ENCODE assay signal across 11 mouse cellular contexts in the genomic region with DNA sequence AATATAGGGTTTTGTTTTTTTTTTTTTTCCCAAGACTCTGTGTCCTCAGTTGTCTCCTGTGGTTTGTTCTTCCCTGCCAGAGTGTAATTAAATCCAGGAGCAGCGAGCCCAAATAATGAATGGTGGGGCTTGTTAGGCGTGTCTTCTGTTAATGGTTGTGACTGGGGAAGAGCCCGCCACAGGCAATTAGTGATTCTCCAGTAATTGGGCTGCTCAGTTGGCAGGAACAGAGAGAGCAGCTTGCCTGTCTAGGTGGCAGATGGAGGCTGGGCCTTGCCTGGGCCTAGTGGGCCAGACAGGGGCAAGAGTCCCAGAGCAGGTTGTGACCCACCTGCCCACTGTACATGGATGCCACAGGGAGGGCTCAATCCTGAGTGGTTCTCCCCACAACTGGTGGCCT. TPM values are rescaled to one million over a fixed set of nuclear protein-coding genes. Genes with fewer than 3 reads are reported as not detected.
DNase-seq lines count a peak whose midpoint lies in the region; ATAC-seq and TF ChIP-seq lines count a peak whose summit lies in the region.
"Had no signal": no experiment of that assay in that cellular context is flagged by ENCODE, and none has a peak within 500 bp of the region (broad histone marks: within the 10 kb centered on the region; RNA-seq: fewer than 3 reads in every experiment).

No protein-coding gene starts in this region.

- no peak overlapping the region for H3K4me3 ChIP-seq in cerebellum, adult 2 months (replicated peaks; ENCODE audit: insufficient read depth, low read depth, low read length)
- no peak overlapping the region for H3K4me3 ChIP-seq in forebrain, embryonic 13.5 days
- no peak overlapping the region for H3K4me3 ChIP-seq in midbrain, postnatal 0 days (ENCODE audit: low read depth, low read length)

- peaks cover 15% of the 10 kb centered on the region for H3K4me1 ChIP-seq in cerebellum, adult 2 months (ENCODE audit: control insufficient read depth, insufficient read depth, low read length)
- peaks cover 40% of the 10 kb centered on the region for H3K4me1 ChIP-seq in forebrain, embryonic 13.5 days
- H3K4me1 ChIP-seq in midbrain, postnatal 0 days (ENCODE audit: insufficient read depth, low read length) = no peaks in the 10 kb centered on the region

- H3K36me3 ChIP-seq in forebrain, embryonic 13.5 days (ENCODE audit: poor library complexity, severe bottlenecking) = no peaks in the 10 kb centered on the region
- no peaks in the 10 kb centered on the region for H3K36me3 ChIP-seq in midbrain, postnatal 0 days (ENCODE audit: insufficient read depth, low read length)

- no peak for TF ChIP-seq POLR2A in cerebellum, adult 2 months (IDR thresholded peaks at IDR 0.05; ENCODE audit: borderline replicate concordance, insufficient read depth, low read length)

- TF ChIP-seq CTCF in cerebellum, adult 2 months (IDR thresholded peaks at IDR 0.05; ENCODE audit: borderline replicate concordance, insufficient read depth, low read depth, low read length) = no peak
- no peak for TF ChIP-seq CTCF in midbrain, postnatal 0 days (IDR thresholded peaks at IDR 0.05)

- H3K9ac ChIP-seq in forebrain, embryonic 13.5 days = no peak overlapping the region
- H3K9ac ChIP-seq in midbrain, postnatal 0 days (replicated peaks; ENCODE audit: low read length, poor library complexity, severe bottlenecking) = no peak overlapping the region

- WGBS in cerebellum, adult 2 months = 5% methylated on average over 3 of the region's 3 CpGs
- 2% methylated on average over 3 of the region's 3 CpGs for WGBS in forebrain, embryonic 13.5 days
- WGBS in midbrain, postnatal 0 days = 30% methylated on average over 3 of the region's 3 CpGs

- ATAC-seq in forebrain, embryonic 13.5 days = peak; percentile 94
- ATAC-seq in midbrain, postnatal 0 days (ENCODE audit: low FRiP score) = peak; percentile 54; the same call in 1 of the 2 replicates
- no peak for ATAC-seq in megakaryocyte-erythroid progenitor cell, adult 5-6 weeks (replicated peaks; ENCODE audit: low FRiP score, low TSS enrichment, poor library complexity, severe bottlenecking)

- no peak overlapping the region for H3K27ac ChIP-seq in cerebellum, adult 2 months (ENCODE audit: insufficient read depth, low read length)
- peak overlapping the region; percentile 89 for H3K27ac ChIP-seq in forebrain, embryonic 13.5 days
- H3K27ac ChIP-seq in midbrain, postnatal 0 days (ENCODE audit: low read depth, low read length) = no peak overlapping the region

- H3K4me2 ChIP-seq in forebrain, embryonic 13.5 days = peak overlapping the region; percentile 7; the same call in 1 of the 2 replicates
- H3K4me2 ChIP-seq in midbrain, postnatal 0 days (ENCODE audit: low read depth, low read length, poor library complexity, severe bottlenecking) = no peak overlapping the region

- H3K9me3 ChIP-seq in forebrain, embryonic 13.5 days (replicated peaks) = no peaks in the 10 kb centered on the region
- H3K9me3 ChIP-seq in midbrain, postnatal 0 days (ENCODE audit: low read length) = no peaks in the 10 kb centered on the region

- no peaks in the 10 kb centered on the region for H3K27me3 ChIP-seq in cerebellum, adult 2 months (ENCODE audit: control insufficient read depth, insufficient read depth, low read length)
- no peaks in the 10 kb centered on the region for H3K27me3 ChIP-seq in forebrain, embryonic 13.5 days
- H3K27me3 ChIP-seq in midbrain, postnatal 0 days (ENCODE audit: insufficient read depth, low read length) = no peaks in the 10 kb centered on the region

- DNase-seq in layer of hippocampus, postnatal 10 days (ENCODE audit: low spot score in 2 of 2) = peak; percentile 60
- no peak for DNase-seq in layer of hippocampus, adult 18-20 months (ENCODE audit: low spot score in 2 of 2)
- DNase-seq in cerebellum, adult 2 months = peak; percentile 76 to 84
- peak; percentile 89 for DNase-seq in midbrain, postnatal 0 days (ENCODE audit: low spot score)
- DNase-seq in embryo, embryonic 10.5 days (ENCODE audit: low spot score) = no peak
- DNase-seq in B cell, adult 2 months = no peak
- DNase-seq: heart, adult 11 months; heart, postnatal 4 days; lung, postnatal 10 days had no signal

RNA-seq across cellular contexts. Expression of a gene that starts 42.4 kb away (rescaled TPM):
- total RNA-seq in layer of hippocampus, postnatal 10 days (2021) = 10 to 100 TPM; 22.5 to 25.1 TPM
- total RNA-seq in layer of hippocampus, adult 18-20 months (2021) = 10 to 100 TPM; 25.1 to 28.0 TPM
- 27.4 and 28.4 TPM in 2 replicates for polyA plus RNA-seq in cerebellum, adult 2 months (2012; rRNA removed)
- 29.2 and 30.5 TPM in 2 replicates for polyA plus RNA-seq in forebrain, embryonic 13.5 days (2015; fragmentation: Nextera tagmentation; extraction: Ambion mirVana)
- total RNA-seq in midbrain, postnatal 0 days (2014; rRNA removed) = 20.8 and 26.0 TPM in 2 replicates
- polyA plus RNA-seq in midbrain, postnatal 0 days (2015; fragmentation: Nextera tagmentation; extraction: Ambion mirVana) = 23.0 and 23.3 TPM in 2 replicates
- total RNA-seq in megakaryocyte-erythroid progenitor cell, adult 5-6 weeks (2014; fragmentation: Nextera tagmentation) = 19.7 and 28.0 TPM in 2 replicates
- 68.8 and 85.7 TPM in 2 replicates for total RNA-seq in megakaryocyte-erythroid progenitor cell, adult 5-6 weeks (2017)

RNA-seq across cellular contexts. Expression of a gene that starts 43.4 kb away (rescaled TPM):
- 100 to 1,000 TPM; 150 to 152 TPM for total RNA-seq in layer of hippocampus, postnatal 10 days (2021)
- 100 to 1,000 TPM; 123 to 138 TPM for total RNA-seq in layer of hippocampus, adult 18-20 months (2021)
- polyA plus RNA-seq in cerebellum, adult 2 months (2012; rRNA removed) = 187 and 216 TPM in 2 replicates
- polyA plus RNA-seq in forebrain, embryonic 13.5 days (2015; fragmentation: Nextera tagmentation; extraction: Ambion mirVana) = 59.6 and 60.0 TPM in 2 replicates
- 148 and 168 TPM in 2 replicates for total RNA-seq in midbrain, postnatal 0 days (2014; rRNA removed)
- polyA plus RNA-seq in midbrain, postnatal 0 days (2015; fragmentation: Nextera tagmentation; extraction: Ambion mirVana) = 257 and 272 TPM in 2 replicates
- not detected in 2 replicates for total RNA-seq in megakaryocyte-erythroid progenitor cell, adult 5-6 weeks (2014; fragmentation: Nextera tagmentation)
- total RNA-seq in megakaryocyte-erythroid progenitor cell, adult 5-6 weeks (2017) = not detected in 2 replicates

Comparison
In these comparisons a context has a peak if more than half of its experiments do, and no peak if none do; other contexts are left out.
1. DNase-seq: peak in layer of hippocampus, postnatal 10 days (2 of 2), cerebellum, adult 2 months (2 of 2) and midbrain, postnatal 0 days (single experiment); none in layer of hippocampus, adult 18-20 months (0 of 2), embryo, embryonic 10.5 days (single experiment) and B cell, adult 2 months (0 of 2).
2. RNA of a gene that starts 43.4 kb away (total RNA-seq): 148 to 168 TPM in midbrain, postnatal 0 days, 150 to 152 TPM in layer of hippocampus, postnatal 10 days and 123 to 138 TPM in layer of hippocampus, adult 18-20 months; not detected in megakaryocyte-erythroid progenitor cell, adult 5-6 weeks; every median in the first group is over 100 times any median in the second.